Mouse (Mus musculus) testis, adult 2 months (tissue): ENCODE measurements around the gene Asic3. TPM values are rescaled to one million over a fixed set of nuclear protein-coding genes. Genes with fewer than 3 reads are reported as not detected.

ENCODE experiments used
- H3K27ac ChIP-seq: fragments of 200-500 bp; 2 replicates; pipeline ENCODE4 v1.5.1; 2012; ENCODE audit warnings: low read depth, low read length; ENCODE audit not compliant: control insufficient read depth, insufficient read depth
- H3K27me3 ChIP-seq: fragments of 200-500 bp; 2 replicates; pipeline ENCODE4 v1.6.1; 2012; ENCODE audit warnings: mild to moderate bottlenecking, low read length, moderate library complexity; ENCODE audit not compliant: control insufficient read depth, insufficient read depth
- H3K36me3 ChIP-seq: fragments of 200-500 bp; 2 replicates; pipeline ENCODE4 v1.6.1; 2012; ENCODE audit warnings: mild to moderate bottlenecking, low read length; ENCODE audit not compliant: control insufficient read depth, insufficient read depth
- H3K4me1 ChIP-seq: fragments of 200-500 bp; 2 replicates; pipeline ENCODE4 v1.6.1; 2012; ENCODE audit warnings: low read length; ENCODE audit not compliant: control insufficient read depth, insufficient read depth
- H3K4me3 ChIP-seq: fragments of 200-500 bp; 2 replicates; pipeline ENCODE4 v1.5.1; 2012; ENCODE audit warnings: low read depth, mild to moderate bottlenecking, low read length, moderate library complexity, mixed read lengths; ENCODE audit not compliant: control insufficient read depth
- CTCF ChIP-seq: fragments of 200-500 bp; IDR thresholded peaks from 2 replicates; pipeline ENCODE4 v1.5.1; 2012; ENCODE audit warnings: low read depth, mild to moderate bottlenecking, inconsistent platforms, low read length, moderate library complexity; ENCODE audit not compliant: control insufficient read depth, insufficient read depth, insufficient replicate concordance
- POLR2A ChIP-seq: fragments of 200-500 bp; IDR thresholded peaks from 2 replicates; pipeline ENCODE4 v1.6.1; 2012; ENCODE audit warnings: low read depth, mild to moderate bottlenecking, inconsistent platforms, low read length, moderate library complexity; ENCODE audit not compliant: control insufficient read depth
- polyA plus RNA-seq: library from polyadenylated mRNA; depleted of rRNA; stranded (reverse); fragments of >200 nt; gene quantifications from 2 replicates; pipeline ENCODE4 v1.2.3, GENCODE M21; 2012; rRNA removed

The Asic3 gene
- polyA plus RNA-seq = 1.1 and 1.7 TPM in 2 replicates

DNA sequence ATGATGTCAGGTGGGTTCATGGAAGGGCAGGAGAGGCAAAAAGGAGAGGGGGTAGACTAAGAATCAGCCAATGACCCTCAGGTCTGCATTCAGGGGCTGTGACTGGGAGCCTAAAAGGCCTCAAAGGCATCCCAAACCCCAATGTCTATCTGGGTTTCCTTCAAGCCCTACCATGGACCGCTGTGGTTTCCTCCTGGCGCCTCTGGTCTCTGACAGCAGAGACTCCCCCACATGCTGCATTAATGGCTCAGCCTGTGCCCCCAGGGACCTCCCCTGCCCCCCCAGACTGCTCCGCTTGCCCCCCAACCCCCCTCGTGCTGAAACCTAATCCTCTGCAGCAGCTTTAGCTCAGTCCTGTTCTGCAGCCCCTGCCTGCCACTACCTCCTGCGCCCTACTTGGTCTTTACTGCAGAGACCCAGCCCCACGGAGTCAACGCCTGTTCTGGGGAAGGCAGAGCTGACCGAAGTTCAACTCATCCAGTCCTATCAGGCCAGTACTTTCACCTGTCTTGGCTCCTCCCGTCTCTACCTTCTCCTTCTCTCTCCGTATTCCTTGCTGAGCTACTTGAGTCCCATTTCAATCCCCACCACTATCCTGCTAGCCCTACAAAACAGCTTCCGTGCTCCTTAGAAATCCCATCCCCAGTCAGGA lies at the start of gene Asic3:
Gene Asic3 (plus strand): TSS at position 351 of the 652 bp plus-strand sequence.
- no peak for TF ChIP-seq POLR2A
- TF ChIP-seq CTCF = no peak
- 0 out of 2 replicates have a peak, but pooled peaks cover 2% of the 10 kb centered on the region for H3K4me1 ChIP-seq
- H3K27me3 ChIP-seq = no peaks in the 10 kb centered on the region
- no peak within 1 kb of the TSS for H3K4me3 ChIP-seq
- H3K27ac ChIP-seq = no peak within 1 kb of the TSS
- no peaks in the 10 kb centered on the region; the same call in 1 of the 2 replicates for H3K36me3 ChIP-seq

DNA sequence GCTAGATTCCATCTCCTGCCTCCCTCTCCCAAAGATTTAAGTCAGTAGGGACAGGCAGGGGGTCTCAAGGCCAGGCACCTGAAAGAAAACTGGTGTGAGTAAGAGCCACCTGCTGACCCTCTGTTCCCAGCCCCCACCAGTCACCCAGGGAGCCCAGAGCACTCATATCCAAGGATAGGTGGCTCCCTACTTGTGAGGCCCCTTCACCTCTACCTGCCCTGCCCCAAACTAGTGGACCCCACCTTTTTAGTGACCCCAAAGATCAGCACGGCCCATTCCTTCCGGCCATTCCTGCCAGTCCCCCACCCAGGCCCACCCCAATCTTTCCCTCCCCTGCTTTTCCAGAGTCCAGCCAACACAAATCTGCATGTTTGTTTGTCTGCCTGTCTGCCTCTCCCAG lies 49.7 kb upstream of the Asic3 start:
- Histone ChIP-seq H3K36me3 (no peaks in the 10 kb centered on the region), H3K4me1 (peaks cover 15% of the 10 kb centered on the region), H3K27me3 (no peaks in the 10 kb centered on the region), H3K4me3 (no peak overlapping the region), H3K27ac (no peak overlapping the region)
- TF ChIP-seq CTCF = no peak
- TF ChIP-seq POLR2A = no peak

DNA sequence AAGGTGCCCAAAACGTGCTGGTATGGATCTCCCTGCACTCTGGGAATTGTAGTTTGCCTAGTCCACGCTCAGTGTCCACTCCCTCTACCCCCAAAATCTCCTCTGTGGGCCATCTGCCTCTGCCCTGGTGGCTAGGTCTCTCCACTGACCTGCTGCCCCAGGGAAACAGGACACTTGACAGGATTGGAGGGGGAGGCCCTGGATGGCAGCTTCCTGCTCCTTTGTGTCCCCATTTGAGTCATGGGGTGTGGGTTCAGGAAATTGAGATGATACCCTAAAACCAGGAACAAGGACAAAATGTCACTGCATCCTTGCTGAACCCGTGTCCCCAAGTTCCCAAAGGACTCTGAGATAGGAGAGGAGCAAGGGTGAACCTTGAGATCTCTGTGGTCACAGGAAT lies 49.1 kb upstream of the Asic3 start:
- H3K4me3 ChIP-seq = no peak overlapping the region
- H3K4me1 ChIP-seq = peaks cover 15% of the 10 kb centered on the region
- no peaks in the 10 kb centered on the region for H3K27me3 ChIP-seq
- no peak overlapping the region for H3K27ac ChIP-seq
- TF ChIP-seq POLR2A = no peak
- no peak for TF ChIP-seq CTCF
- H3K36me3 ChIP-seq = no peaks in the 10 kb centered on the region

DNA sequence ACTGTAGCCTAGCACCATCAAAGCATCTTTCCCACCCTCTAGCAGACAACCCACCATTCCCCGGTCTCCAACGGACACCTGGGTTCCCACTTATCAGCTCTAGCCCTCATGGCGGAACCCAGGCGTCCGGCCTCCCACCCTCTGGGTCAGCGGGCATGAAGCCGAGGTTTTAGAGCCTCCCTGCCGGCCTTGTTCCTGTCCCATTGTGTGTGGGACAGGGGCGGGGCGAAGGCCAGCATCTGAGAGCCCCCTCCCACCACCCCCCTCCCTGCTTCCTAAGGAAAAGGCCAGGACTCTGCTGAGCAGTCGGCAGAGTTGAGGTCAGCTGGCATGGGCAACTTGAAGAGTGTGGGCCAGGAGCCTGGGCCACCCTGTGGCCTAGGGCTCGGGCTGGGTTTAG lies 48.7 kb upstream of the Asic3 start, which contains the start of gene Nos3:
Gene Nos3 (plus strand): TSS at position 303 of the 400 bp plus-strand sequence.
- Histone ChIP-seq H3K4me1 (peaks cover 15% of the 10 kb centered on the region), H3K4me3 (peak within 1 kb of the TSS; percentile 10; the same call in 1 of the 2 replicates), H3K27ac (no peak within 1 kb of the TSS), H3K36me3 (no peaks in the 10 kb centered on the region), H3K27me3 (no peaks in the 10 kb centered on the region)
- TF ChIP-seq POLR2A (no peak), CTCF (no peak)

DNA sequence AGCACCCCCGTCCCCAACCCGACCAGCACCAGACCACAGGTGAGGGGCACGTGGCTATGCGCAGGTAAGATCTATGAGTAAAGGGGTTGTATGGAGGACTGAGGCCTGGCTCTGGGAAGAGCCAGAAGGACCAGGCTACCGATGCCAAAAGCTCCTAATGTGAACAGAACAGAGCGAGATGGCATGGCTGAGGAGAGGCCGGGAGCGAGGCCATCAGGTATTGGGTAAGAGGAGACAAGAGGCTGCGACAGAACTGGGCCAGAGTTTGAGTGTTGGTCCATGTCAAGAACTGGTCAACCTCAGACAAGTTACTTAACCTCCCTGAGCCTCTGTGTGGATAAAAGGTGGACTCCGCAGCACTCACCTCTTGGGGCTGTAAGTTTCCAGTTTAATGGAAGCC lies 48.2 kb upstream of the Asic3 start:
- Histone ChIP-seq H3K4me1 (peaks cover 15% of the 10 kb centered on the region), H3K4me3 (peak overlapping the region; percentile 10; the same call in 1 of the 2 replicates), H3K27me3 (no peaks in the 10 kb centered on the region), H3K36me3 (no peaks in the 10 kb centered on the region), H3K27ac (no peak overlapping the region)
- TF ChIP-seq POLR2A (no peak), CTCF (no peak)

DNA sequence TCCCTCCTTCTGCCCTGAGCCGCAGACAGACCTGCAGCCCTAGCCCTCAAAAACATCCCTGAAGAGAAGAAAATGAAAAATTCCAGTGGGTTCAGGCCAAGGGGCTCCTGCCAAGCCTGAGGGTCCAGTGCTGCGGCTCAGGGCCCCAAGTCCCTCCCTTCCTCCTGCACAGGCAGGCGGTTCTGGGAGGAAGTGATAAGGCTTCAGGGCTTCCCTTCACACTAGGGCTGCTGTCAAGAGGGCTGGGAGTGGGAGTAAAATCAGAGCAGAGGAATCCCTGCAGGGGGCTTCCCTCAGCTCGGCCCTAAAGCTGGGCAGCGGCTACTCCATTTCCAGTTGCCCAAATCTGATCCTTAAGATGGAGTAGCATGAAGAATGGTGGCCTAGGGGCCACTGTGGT lies 47.7 kb upstream of the Asic3 start:
- no peak overlapping the region for H3K4me3 ChIP-seq
- H3K27ac ChIP-seq = no peak overlapping the region
- H3K36me3 ChIP-seq = no peaks in the 10 kb centered on the region
- no peaks in the 10 kb centered on the region for H3K27me3 ChIP-seq
- TF ChIP-seq CTCF (no peak), POLR2A (no peak)
- H3K4me1 ChIP-seq = peaks cover 15% of the 10 kb centered on the region

DNA sequence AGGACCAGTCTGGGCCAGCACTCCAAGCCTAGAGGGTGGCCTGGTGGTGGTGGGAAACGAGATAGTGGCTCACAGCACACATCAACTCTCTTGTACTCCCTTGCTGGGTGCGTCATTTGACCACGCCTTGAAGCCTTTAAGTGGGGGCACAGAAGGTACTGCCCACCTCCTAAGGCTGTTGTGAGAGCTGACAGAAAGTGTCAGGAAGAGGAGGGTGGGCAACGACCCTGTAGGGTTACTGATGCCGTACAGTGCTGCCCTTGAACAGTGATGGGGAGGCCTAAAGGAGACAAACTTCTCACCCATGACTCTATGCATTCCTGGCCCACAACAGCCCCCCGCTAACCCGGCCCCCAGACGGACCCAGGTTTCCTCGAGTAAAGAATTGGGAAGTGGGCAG lies 46.8 kb upstream of the Asic3 start:
- H3K4me1 ChIP-seq = peaks cover 8% of the 10 kb centered on the region
- no peaks in the 10 kb centered on the region for H3K36me3 ChIP-seq
- peak overlapping the region; percentile 41 for H3K4me3 ChIP-seq
- TF ChIP-seq CTCF = no peak
- TF ChIP-seq POLR2A = no peak
- no peak overlapping the region for H3K27ac ChIP-seq
- no peaks in the 10 kb centered on the region for H3K27me3 ChIP-seq
